Mouse (Mus musculus) left cerebral cortex, postnatal 10 days (tissue): ENCODE data around the gene Mcam. TPM values are rescaled to one million over a fixed set of nuclear protein-coding genes. Genes with fewer than 3 reads are reported as not detected.

Experiments
- DNase-seq, 2 experiments: peaks; one replicate each; pipeline ENCODE4 v3.0.0; 2021 to 2022; ENCODE audit warnings: low spot score in 2 of 2, mixed read lengths in 1 of 2; ENCODE audit errors: extremely low spot score in 1 of 2
- intact Hi-C: fragments of 180-260 bp; cut with DNase I; formaldehyde crosslinking; loops from one replicate; pipeline ENCODE4 v1.15.1; 2025
- total RNA-seq, 2 experiments: library from RNA; stranded (reverse); gene quantifications; 2 replicates each; pipeline ENCODE4 v1.2.3; 2021

Mcam gene
- 10 to 100 TPM; 19.2 to 22.2 TPM for total RNA-seq

- intact Hi-C loops, result loop anchor here (1.0 to 10.0 kb wide), 2 partner anchors 101 to 217 kb away; partner anchors contain the start of gene Cbl
These were observed at the start of gene Mcam for GRCm38 (mm10) chr9:44134101-44134850. Gene Mcam, plus strand, starts transcription at chr9:44134469.

GRCm38 (mm10) chr9:44084659-44085229 lies 49.5 kb upstream of the Mcam start:
- intact Hi-C loops, result no loop called here
- DNase-seq, result peak; percentile 77 to 95

More at GRCm38 (mm10) chr9:44134101-44134850, at the start of gene Mcam:
- peak; percentile 38 to 80 for DNase-seq

- intact Hi-C loops, result no loop called here
- DNase-seq, result no peak
These were observed 49.0 kb upstream of the Mcam start for GRCm38 (mm10) chr9:44085276-44085675.

DNA sequence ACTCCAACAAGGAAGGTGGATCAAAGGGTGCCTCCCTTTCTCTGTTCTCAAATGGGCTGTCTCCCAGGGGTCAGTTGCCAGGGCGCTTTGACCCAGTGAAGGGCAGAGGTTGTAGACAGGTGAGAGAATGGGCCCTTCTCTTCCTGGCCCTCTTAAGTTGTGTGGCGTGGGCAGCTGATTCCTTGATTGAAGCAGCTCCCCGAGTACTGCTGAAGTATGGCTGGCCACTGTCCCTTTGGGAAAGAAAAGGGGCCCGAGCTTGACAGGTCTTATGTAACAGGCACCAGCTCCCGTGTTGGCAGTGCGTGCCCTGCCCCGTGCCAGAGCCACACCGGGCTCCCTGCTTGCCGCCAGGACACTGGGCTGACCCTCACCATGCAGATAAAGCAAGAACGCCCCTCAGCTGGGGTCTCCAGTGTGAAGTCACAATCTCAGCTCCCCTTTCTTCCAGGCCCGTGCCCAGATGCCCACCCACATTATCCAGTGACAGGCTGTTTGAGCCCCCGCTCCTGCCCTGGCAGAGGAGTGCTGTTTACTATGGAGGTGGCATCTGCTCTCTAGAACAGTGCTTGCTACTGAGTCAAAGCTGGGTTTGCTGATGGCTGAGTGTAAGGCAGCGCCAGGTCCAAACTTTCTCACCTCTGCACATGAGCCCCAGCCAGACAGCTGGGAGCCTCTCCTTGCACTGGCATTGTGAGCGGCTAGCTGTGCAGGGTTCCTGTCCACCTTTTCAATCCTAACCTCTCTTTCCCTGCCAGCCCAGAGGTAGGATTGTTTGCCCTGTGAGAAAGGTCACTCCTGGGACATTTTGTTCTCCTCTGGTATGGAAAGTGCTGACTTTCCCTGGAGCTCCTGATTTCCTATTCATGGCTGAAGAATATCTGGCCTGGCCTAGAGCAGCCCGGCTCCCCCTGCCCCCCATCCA lies 48.3 kb upstream of the Mcam start:
- intact Hi-C loops, result no loop called here
- DNase-seq, result peak in 1 of 2 experiments; percentile 62

DNA sequence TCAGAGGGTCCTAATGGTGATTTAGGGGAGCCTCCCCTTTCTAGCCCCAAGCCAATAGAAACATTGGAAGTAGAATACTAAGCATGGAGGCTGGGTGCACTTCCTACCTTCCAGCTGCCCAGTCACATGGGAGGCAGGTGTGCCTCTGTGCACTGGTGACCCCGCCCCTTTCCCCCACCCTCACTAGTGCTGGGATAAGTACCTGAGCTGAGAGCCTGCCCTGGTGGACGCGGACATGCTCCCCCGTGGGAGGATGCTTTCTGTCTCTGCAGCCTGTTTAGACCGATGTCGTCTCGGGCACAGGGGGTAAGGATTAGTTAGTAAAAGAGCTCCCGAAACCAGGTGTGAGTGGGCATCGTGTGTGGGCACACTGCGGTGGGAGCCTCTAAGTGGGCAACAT lies 47.3 kb upstream of the Mcam start:
- intact Hi-C loops, result no loop called here
- DNase-seq, result no peak

DNA sequence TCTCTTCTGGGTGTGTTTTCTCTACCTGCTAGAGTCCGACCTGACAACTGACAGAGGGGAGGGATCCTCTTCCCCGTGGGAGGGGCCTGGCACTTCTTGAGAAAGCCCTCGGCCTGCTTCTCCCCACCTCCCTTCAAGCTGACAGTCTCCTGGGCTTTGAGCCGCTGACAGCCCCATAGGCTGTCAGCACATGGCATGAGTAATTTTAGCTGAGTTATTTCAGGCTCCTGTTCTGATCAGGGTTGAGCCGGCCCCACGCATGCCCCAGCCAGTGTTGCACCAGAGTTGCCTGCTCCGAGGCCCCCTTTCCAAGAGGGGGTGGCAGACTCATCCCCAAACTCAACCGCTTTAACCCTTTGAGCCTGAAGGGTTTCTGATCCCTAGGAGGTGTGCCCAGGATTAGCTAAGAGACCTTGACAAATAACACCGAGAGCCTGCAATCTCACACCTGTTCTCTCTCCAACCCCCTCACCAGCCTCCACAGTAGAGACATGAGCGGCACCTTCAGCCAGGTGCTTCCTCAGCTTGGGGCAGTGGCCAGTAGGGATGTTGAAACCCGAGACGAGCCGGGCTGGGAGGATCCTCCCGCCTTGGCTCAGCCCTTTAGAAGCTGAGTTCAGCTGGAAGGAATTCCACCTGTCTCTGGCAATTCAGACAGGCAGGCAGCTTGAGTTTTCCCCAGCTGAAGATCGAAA lies 46.4 kb upstream of the Mcam start:
- intact Hi-C loops, result no loop called here
- DNase-seq, result peak in 1 of 2 experiments; percentile 63

- intact Hi-C loops, result no loop called here
- DNase-seq, result no peak
These were observed 45.2 kb upstream of the Mcam start for GRCm38 (mm10) chr9:44088877-44089608.

DNA sequence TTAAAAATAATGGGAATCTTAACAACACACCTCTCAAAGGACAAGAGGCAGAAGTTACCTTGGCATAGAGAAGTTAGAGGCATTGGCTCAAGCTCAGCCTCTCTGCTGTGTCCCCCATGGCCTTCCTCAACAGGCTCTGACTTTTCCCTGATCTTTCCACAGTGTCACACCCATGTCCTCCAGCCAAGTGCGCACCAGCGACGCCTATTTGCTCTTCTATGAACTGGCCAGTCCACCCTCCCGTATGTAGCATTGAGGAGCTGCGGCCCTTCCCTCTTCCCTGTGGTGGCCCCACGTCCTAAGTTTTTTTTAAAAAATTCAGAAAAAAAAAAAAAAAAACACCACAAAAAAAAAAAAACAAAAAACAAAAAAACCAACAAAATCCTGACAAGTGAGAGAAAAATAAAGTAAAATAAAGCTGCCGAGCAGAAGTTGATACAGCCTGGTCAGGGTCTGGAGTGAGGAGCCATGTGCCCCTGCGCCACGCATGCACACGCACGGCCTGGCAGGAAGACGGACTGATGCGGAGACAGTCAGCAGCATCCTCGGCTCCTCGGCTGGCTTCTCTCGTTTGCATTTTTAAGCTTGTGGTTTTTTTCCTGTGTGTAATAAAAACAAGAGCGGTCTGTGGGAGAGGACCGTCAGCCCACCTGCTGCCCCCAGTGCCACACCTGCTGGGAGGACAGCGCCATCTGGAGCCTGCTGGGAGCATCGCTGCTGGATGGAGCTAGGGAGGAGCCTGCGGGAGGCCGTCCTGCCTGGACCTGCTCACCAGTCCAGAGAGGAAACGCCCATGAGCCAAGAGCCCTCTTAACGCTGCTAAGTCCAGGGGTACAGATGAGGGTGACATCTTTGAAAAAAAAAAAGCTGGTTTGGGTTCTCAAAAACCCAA lies 40.4 kb upstream of the Mcam start:
- intact Hi-C loops, result no loop called here
- peak in 1 of 2 experiments; percentile 89 for DNase-seq

GRCm38 (mm10) chr9:44094737-44095136 lies 39.5 kb upstream of the Mcam start:
- intact Hi-C loops, result no loop called here
- DNase-seq, result no peak

DNA sequence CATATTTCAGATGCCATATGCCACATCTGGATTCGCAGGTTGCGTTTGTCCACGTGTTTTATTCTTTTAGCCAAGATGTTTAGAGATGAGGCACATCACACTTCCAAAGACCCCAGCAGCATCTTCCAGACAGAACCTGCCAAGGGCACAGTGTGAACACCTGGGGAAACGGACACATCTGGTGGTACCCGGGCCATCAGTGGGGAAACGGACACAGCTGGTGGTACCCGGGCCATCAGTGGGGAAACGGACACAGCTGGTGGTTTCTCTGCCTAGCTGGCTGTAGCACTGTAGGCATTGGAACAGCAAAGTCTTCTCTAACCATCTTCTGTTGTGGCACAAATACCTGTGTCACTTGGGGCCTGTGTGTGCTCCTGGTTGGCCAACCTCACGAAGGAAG lies 38.5 kb upstream of the Mcam start:
- DNase-seq, result no peak
- intact Hi-C loops, result no loop called here

DNA sequence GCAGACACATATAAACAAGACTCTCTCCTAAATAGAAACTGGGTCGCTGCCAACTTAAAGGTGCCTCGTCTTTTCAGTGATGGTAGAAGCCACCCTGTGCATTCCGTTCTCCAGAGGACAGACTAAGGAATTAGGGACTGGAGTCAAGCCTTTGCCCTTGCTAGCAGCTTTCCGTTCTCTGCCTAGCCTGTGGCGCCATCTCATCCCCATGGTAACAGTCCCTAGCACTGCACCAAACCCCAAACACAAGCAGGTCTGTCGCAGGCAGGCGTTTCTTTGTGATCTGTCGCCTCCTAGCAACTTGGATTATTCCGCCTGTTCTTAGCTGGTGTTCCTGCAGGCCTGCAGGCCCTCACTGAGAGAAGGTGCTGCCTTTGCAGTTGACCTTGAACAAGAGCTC lies 37.7 kb upstream of the Mcam start:
- intact Hi-C loops, result no loop called here

DNA sequence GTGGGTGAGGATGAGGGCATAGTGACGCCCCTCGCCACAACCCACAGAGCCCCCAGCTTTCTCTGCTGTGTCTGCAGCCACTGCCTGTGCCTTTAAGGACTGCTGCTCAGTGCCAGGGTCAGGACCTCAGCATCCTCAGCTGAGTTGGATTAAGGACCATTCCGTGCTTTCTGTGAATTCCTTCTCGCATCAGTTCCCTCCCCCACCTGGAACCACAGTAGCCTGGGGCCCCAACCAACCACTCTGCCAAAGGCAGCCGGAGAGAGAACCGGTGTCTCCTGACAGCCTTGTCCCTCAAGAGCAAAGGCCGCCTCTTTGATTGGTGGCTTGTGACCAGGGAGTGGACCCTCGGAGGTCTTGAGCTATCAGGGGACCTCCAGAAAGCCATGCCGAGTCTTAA lies 32.8 kb upstream of the Mcam start, which contains the start of gene Mfrp:
Gene Mfrp, plus strand, starts transcription at position 240 of the 400 bp plus-strand sequence.
- intact Hi-C loops, result no loop called here
- DNase-seq, result no peak

More for the DNA sequence above, 37.7 kb upstream of the Mcam start:
- DNase-seq, result no peak

GRCm38 (mm10) chr9:44104881-44105280 lies 29.4 kb upstream of the Mcam start:
- DNase-seq, result no peak
- intact Hi-C loops, result no loop called here

GRCm38 (mm10) chr9:44105781-44106180 lies 28.5 kb upstream of the Mcam start:
- intact Hi-C loops, result no loop called here
- no peak for DNase-seq

GRCm38 (mm10) chr9:44106182-44106581 lies 28.1 kb upstream of the Mcam start:
- intact Hi-C loops, result no loop called here
- no peak for DNase-seq

- no peak for DNase-seq
- intact Hi-C loops, result no loop called here
These were observed 27.7 kb upstream of the Mcam start for GRCm38 (mm10) chr9:44106596-44106995.

DNA sequence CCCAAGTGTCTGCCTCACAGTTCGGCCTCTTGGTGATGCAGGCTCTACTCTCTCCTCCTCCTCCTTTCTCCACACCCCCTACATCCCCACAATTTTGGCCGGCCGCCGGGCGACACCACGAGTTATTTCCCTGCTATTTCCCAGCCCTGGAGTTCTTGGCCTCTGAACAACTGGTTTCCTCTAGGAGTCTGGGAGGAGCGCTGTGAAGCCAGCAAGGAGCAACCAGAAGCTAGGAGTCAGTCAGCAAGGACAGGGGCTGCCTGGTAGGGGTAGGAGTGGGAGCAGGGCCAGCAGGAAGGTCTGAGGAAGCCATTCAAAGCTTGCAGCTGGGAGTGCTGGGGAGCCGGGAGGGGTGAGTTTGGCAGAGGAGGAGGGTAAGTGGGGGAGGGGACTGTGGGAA lies 27.2 kb upstream of the Mcam start, which contains the start of gene C1qtnf5:
Gene C1qtnf5, plus strand, starts transcription at position 136 of the 400 bp plus-strand sequence.
- intact Hi-C loops, result no loop called here
- peak; percentile 79 to 93 for DNase-seq
